Mouse (Mus musculus) intestine, embryonic 14.5 days (tissue): ENCODE data around the gene Jtb. TPM values are rescaled to one million over a fixed set of nuclear protein-coding genes. Genes with fewer than 3 reads are reported as not detected.
"Not testable (repeated sequence)": the region's sequence is repeated elsewhere in the genome, so short reads cannot be mapped to it uniquely, and the experiment has no call there.

Source experiments
- ATAC-seq: fragments of 200-750 bp; cut with Nextera tagmentation; replicated peaks from 2 replicates; pipeline ENCODE4 v1.8.0; 2017; ENCODE audit warnings: low read depth, moderate number of reproducible peaks, moderate TSS enrichment, moderate library complexity; ENCODE audit not compliant: low FRiP score, low TSS enrichment
- DNase-seq: peaks from one replicate; pipeline ENCODE4 v3.0.0-alpha.2; 2018; ENCODE audit warnings: low spot score
- H3K27ac ChIP-seq: fragments of 300-500 bp; sonication (generic); 2 replicates; pipeline ENCODE4 v1.5.1; 2014; ENCODE audit warnings: low read depth, mild to moderate bottlenecking, control low read depth
- H3K27me3 ChIP-seq: fragments of 300-500 bp; sonication (generic); replicated peaks from 2 replicates; pipeline ENCODE4 v1.6.1; 2014; ENCODE audit warnings: low read length, control low read depth; ENCODE audit not compliant: control insufficient read depth, insufficient read depth
- H3K36me3 ChIP-seq: fragments of 300-500 bp; sonication (generic); 2 replicates; pipeline ENCODE4 v1.6.1; 2014; ENCODE audit warnings: low read length, control low read depth; ENCODE audit not compliant: control insufficient read depth, insufficient read depth
- H3K4me1 ChIP-seq: fragments of 300-500 bp; sonication (generic); replicated peaks from 2 replicates; pipeline ENCODE4 v1.6.1; 2014; ENCODE audit warnings: low read length, control low read depth, mixed read lengths; ENCODE audit not compliant: control insufficient read depth, insufficient read depth
- H3K4me2 ChIP-seq: fragments of 300-500 bp; sonication (generic); 2 replicates; pipeline ENCODE4 v1.6.1; 2014; ENCODE audit warnings: low read length
- H3K4me3 ChIP-seq: fragments of 300-500 bp; sonication (generic); 2 replicates; pipeline ENCODE4 v1.5.1; 2014; ENCODE audit warnings: low read depth, low read length, control low read depth, mixed read lengths
- H3K9ac ChIP-seq: fragments of 300-500 bp; sonication (generic); 2 replicates; pipeline ENCODE4 v1.6.1; 2014; ENCODE audit warnings: mild to moderate bottlenecking, low read length
- H3K9me3 ChIP-seq: fragments of 300-500 bp; sonication (generic); 2 replicates; pipeline ENCODE4 v1.6.1; 2016; ENCODE audit warnings: low read length, control low read depth; ENCODE audit not compliant: control insufficient read depth
- WGBS: fragments of 180-500 bp; shearing (Covaris S2); extraction: QIAGEN DNeasy Blood & Tissue Kit; methylation state at CpG from one replicate; pipeline ENCODE4 v1.1.7; 2014; 5-methylcytosine and 5-hydroxymethylcytosine counted together
- polyA plus RNA-seq: library from polyadenylated mRNA; unstranded; fragments of >200 nt; fragmentation: Nextera tagmentation; extraction: Ambion mirVana; gene quantifications from 2 replicates; pipeline ENCODE4 v1.2.1, GENCODE M21; 2014

Gene Jtb
- polyA plus RNA-seq, 1 experiment from 2014 or later, result 112 TPM

- DNase-seq (peak; percentile 73), ATAC-seq (peak; percentile 48)
- Histone ChIP-seq H3K4me1 (peaks cover 12% of the 10 kb centered on the region), H3K4me3 (peak within 1 kb of the TSS; percentile 37), H3K27me3 (no peaks in the 10 kb centered on the region), H3K27ac (peak within 1 kb of the TSS; percentile 12), H3K4me2 (peak within 1 kb of the TSS; percentile 68), H3K9ac (peak within 1 kb of the TSS; percentile 35), H3K36me3 (no peaks in the 10 kb centered on the region), H3K9me3 (no peaks in the 10 kb centered on the region)
- WGBS, result 4% methylated on average over 19 of the region's 19 CpGs
Observed at GRCm38 (mm10) chr3:90242984-90243775, 11.8 kb downstream of the Jtb start, which contains the start of gene Creb3l4. Creb3l4 (minus strand) TSS chr3:90243512.

GRCm38 (mm10) chr3:90245406-90245805 lies 14.0 kb downstream of the Jtb start:
- Histone ChIP-seq H3K9ac (no peak overlapping the region), H3K9me3 (no peaks in the 10 kb centered on the region), H3K4me1 (peaks cover 17% of the 10 kb centered on the region), H3K4me3 (no peak overlapping the region), H3K27ac (no peak overlapping the region), H3K27me3 (no peaks in the 10 kb centered on the region), H3K36me3 (peaks cover 6% of the 10 kb centered on the region), H3K4me2 (no peak overlapping the region)
- no peak for DNase-seq
- 73% methylated on average over 2 of the region's 2 CpGs for WGBS
- no peak for ATAC-seq

GRCm38 (mm10) chr3:90247630-90247959 lies 16.2 kb downstream of the Jtb start:
- peak overlapping the region; percentile 79 for H3K4me3 ChIP-seq
- peak; percentile 38 for ATAC-seq
- WGBS, result under 1% methylated on average over 3 of the region's 3 CpGs

GRCm38 (mm10) chr3:90247960-90248745 lies 16.8 kb downstream of the Jtb start, which contains the start of gene Slc39a1:
Slc39a1 (plus strand) TSS chr3:90248172.
- Histone ChIP-seq H3K9me3 (no peaks in the 10 kb centered on the region), H3K4me3 (peak within 1 kb of the TSS; percentile 79), H3K4me2 (peak within 1 kb of the TSS; percentile 93), H3K27ac (peak within 1 kb of the TSS; percentile 95), H3K36me3 (peaks cover 19% of the 10 kb centered on the region), H3K27me3 (no peaks in the 10 kb centered on the region), H3K4me1 (peaks cover 13% of the 10 kb centered on the region), H3K9ac (peak within 1 kb of the TSS; percentile 81)
- peak; percentile 90 for ATAC-seq
- peak; percentile 93 for DNase-seq
- WGBS, result under 1% methylated on average over 44 of the region's 44 CpGs

More at GRCm38 (mm10) chr3:90247630-90247959, 16.2 kb downstream of the Jtb start:
- H3K4me1 ChIP-seq, result peaks cover 15% of the 10 kb centered on the region
- peaks cover 19% of the 10 kb centered on the region for H3K36me3 ChIP-seq
- DNase-seq, result no peak
- no peaks in the 10 kb centered on the region for H3K27me3 ChIP-seq
- H3K4me2 ChIP-seq, result peak overlapping the region; percentile 93
- H3K9me3 ChIP-seq, result no peaks in the 10 kb centered on the region
- peak overlapping the region; percentile 95 for H3K27ac ChIP-seq
- peak overlapping the region; percentile 81 for H3K9ac ChIP-seq

GRCm38 (mm10) chr3:90248746-90249100 lies 17.3 kb downstream of the Jtb start:
- H3K27me3 ChIP-seq, result no peaks in the 10 kb centered on the region
- H3K36me3 ChIP-seq, result peaks cover 19% of the 10 kb centered on the region
- DNase-seq, result no peak
- no peak for ATAC-seq
- H3K27ac ChIP-seq, result peak overlapping the region; percentile 95
- H3K4me3 ChIP-seq, result peak overlapping the region; percentile 79
- peak overlapping the region; percentile 81 for H3K9ac ChIP-seq
- 3% methylated on average over 10 of the region's 10 CpGs for WGBS
- peak overlapping the region; percentile 93 for H3K4me2 ChIP-seq
- H3K4me1 ChIP-seq, result peaks cover 10% of the 10 kb centered on the region
- H3K9me3 ChIP-seq, result no peaks in the 10 kb centered on the region

GRCm38 (mm10) chr3:90250791-90251190 lies 19.4 kb downstream of the Jtb start:
- no peak for ATAC-seq
- Histone ChIP-seq H3K27ac (no peak overlapping the region), H3K4me3 (no peak overlapping the region), H3K4me1 (peaks cover 16% of the 10 kb centered on the region), H3K9me3 (no peaks in the 10 kb centered on the region), H3K4me2 (no peak overlapping the region), H3K9ac (no peak overlapping the region), H3K27me3 (no peaks in the 10 kb centered on the region), H3K36me3 (peaks cover 19% of the 10 kb centered on the region)
- 86% methylated on average over 6 of the region's 6 CpGs for WGBS
- DNase-seq, result no peak

- not testable (repeated sequence) for ATAC-seq, DNase-seq, H3K27me3 ChIP-seq, H3K4me3 ChIP-seq, H3K4me2 ChIP-seq, H3K27ac ChIP-seq, H3K9me3 ChIP-seq, H3K9ac ChIP-seq
- H3K4me1 ChIP-seq, result peaks cover 16% of the 10 kb centered on the region
- WGBS, result 92% methylated on average over 10 of the region's 12 CpGs
- H3K36me3 ChIP-seq, result peaks cover 19% of the 10 kb centered on the region
Observed at GRCm38 (mm10) chr3:90251731-90252226, 20.4 kb downstream of the Jtb start.

GRCm38 (mm10) chr3:90252659-90253058 lies 21.3 kb downstream of the Jtb start:
- not testable (repeated sequence) for H3K9me3 ChIP-seq, H3K4me3 ChIP-seq, H3K9ac ChIP-seq, H3K27ac ChIP-seq, ATAC-seq, DNase-seq, H3K4me2 ChIP-seq, H3K27me3 ChIP-seq
- 88% methylated on average over 2 of the region's 2 CpGs for WGBS
- peaks cover 26% of the 10 kb centered on the region for H3K36me3 ChIP-seq
- peaks cover 13% of the 10 kb centered on the region for H3K4me1 ChIP-seq
